8 mouse cellular contexts compared by ENCODE assay signal in the genomic region with DNA sequence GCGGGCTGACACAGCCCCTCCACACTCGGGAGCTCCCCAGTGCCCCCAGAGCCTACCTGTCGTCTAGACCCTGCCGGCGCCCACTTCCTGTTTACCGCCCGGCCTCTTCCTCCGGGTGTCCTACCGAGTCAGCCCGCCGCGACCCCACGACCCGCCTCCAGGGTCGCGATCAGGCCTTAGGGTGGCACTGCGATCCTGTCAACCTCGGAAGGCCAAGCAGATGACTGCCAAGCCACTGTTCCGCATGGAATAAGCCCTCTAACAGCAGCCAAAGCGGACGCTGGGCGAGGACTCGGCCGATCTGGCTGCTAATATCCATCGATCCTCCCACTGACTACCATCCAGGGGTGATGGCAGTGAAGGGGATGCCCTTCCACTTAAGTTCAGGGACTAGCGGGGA. TPM values are rescaled to one million over a fixed set of nuclear protein-coding genes. Genes with fewer than 3 reads are reported as not detected.
DNase-seq lines count a peak whose midpoint lies in the region; ATAC-seq and TF ChIP-seq lines count a peak whose summit lies in the region.

A gene (plus strand): TSS at position 126 of the 400 bp plus-strand sequence.

- TF ChIP-seq POLR2A in bone marrow macrophage, adult 2 months (IDR thresholded peaks at IDR 0.05; ENCODE audit: borderline replicate concordance, low read depth, low read length) = no peak

- H3K27ac ChIP-seq in bone marrow macrophage, adult 2 months (ENCODE audit: insufficient read depth, low read depth, low read length) = peak within 1 kb of the TSS; percentile 70
- H3K27ac ChIP-seq in forebrain, embryonic 16.5 days (ENCODE audit: low read length) = peak within 1 kb of the TSS; percentile 60
- peak within 1 kb of the TSS; percentile 37; the same call in 1 of the 2 replicates for H3K27ac ChIP-seq in hindbrain, embryonic 11.5 days (ENCODE audit: low read depth, low read length)
- peak within 1 kb of the TSS; percentile 66 for H3K27ac ChIP-seq in macrophage

- no peak for DNase-seq in cerebellum, adult 8-10 months
- DNase-seq in hindbrain, embryonic 11.5 days (ENCODE audit: low spot score) = no peak
- peak; percentile 10 to 71 for DNase-seq in left cerebral cortex, postnatal 10 days (ENCODE audit: extremely low spot score in 1 of 2, low spot score in 2 of 2)
- peak; percentile 56 to 84 for DNase-seq in spleen, postnatal 4 days (ENCODE audit: low spot score in 2 of 2)

- no peaks in the 10 kb centered on the region for H3K4me1 ChIP-seq in bone marrow macrophage, adult 2 months (ENCODE audit: control insufficient read depth, insufficient read depth, low read length)
- no peaks in the 10 kb centered on the region for H3K4me1 ChIP-seq in forebrain, embryonic 16.5 days (replicated peaks; ENCODE audit: control insufficient read depth, insufficient read depth, low read length)
- no peaks in the 10 kb centered on the region for H3K4me1 ChIP-seq in hindbrain, embryonic 11.5 days (replicated peaks; ENCODE audit: control insufficient read depth, insufficient read depth, low read length)

- intact Hi-C loops in left cerebral cortex, postnatal 10 days (cut with DNase I) = no loop called here

- no peak for TF ChIP-seq CTCF in bone marrow macrophage, adult 2 months (IDR thresholded peaks at IDR 0.05; ENCODE audit: low read depth, low read length)

- H3K79me2 ChIP-seq in macrophage (ENCODE audit: inconsistent target) = peaks cover 79% of the 10 kb centered on the region

- WGBS in forebrain, embryonic 16.5 days = under 1% methylated on average over 26 of the region's 26 CpGs
- under 1% methylated on average over 26 of the region's 26 CpGs for WGBS in hindbrain, embryonic 11.5 days
- under 1% methylated on average over 26 of the region's 26 CpGs for WGBS in macrophage (ENCODE audit: missing documents)

- no peaks in the 10 kb centered on the region for H3K27me3 ChIP-seq in forebrain, embryonic 16.5 days (replicated peaks; ENCODE audit: control insufficient read depth, insufficient read depth, low read length)
- H3K27me3 ChIP-seq in hindbrain, embryonic 11.5 days (ENCODE audit: control insufficient read depth, insufficient read depth, low read length) = no peaks in the 10 kb centered on the region

- peaks cover 8% of the 10 kb centered on the region for H3K36me3 ChIP-seq in forebrain, embryonic 16.5 days (ENCODE audit: control insufficient read depth, insufficient read depth)
- no peaks in the 10 kb centered on the region for H3K36me3 ChIP-seq in hindbrain, embryonic 11.5 days (ENCODE audit: control insufficient read depth, insufficient read depth, low read length)
- H3K36me3 ChIP-seq in macrophage (ENCODE audit: inconsistent target) = peaks cover 22% of the 10 kb centered on the region; the same call in 1 of the 2 replicates

- ATAC-seq in cerebellum, adult (ENCODE audit: insufficient number of reproducible peaks, low FRiP score, low TSS enrichment) = 0 out of 2 replicates have a peak, but pooled peaks have one; percentile 7
- peak; percentile 11 for ATAC-seq in forebrain, embryonic 16.5 days
- ATAC-seq in hindbrain, embryonic 11.5 days (ENCODE audit: low FRiP score) = peak; percentile 28

- H3K9me3 ChIP-seq in forebrain, embryonic 16.5 days (ENCODE audit: control insufficient read depth, low read length) = no peaks in the 10 kb centered on the region
- no peaks in the 10 kb centered on the region for H3K9me3 ChIP-seq in hindbrain, embryonic 11.5 days (ENCODE audit: control insufficient read depth, low read length)

- H3K4me2 ChIP-seq in forebrain, embryonic 16.5 days (ENCODE audit: low read length) = peak within 1 kb of the TSS; percentile 52
- peak within 1 kb of the TSS; percentile 45 for H3K4me2 ChIP-seq in hindbrain, embryonic 11.5 days (replicated peaks; ENCODE audit: low read depth, low read length)

- peak within 1 kb of the TSS; percentile 56 for H3K9ac ChIP-seq in forebrain, embryonic 16.5 days (replicated peaks; ENCODE audit: low read depth, low read length)
- H3K9ac ChIP-seq in hindbrain, embryonic 11.5 days (ENCODE audit: low read depth, low read length) = peak within 1 kb of the TSS; percentile 42

- peak within 1 kb of the TSS; percentile 66 for H3K4me3 ChIP-seq in bone marrow macrophage, adult 2 months (ENCODE audit: insufficient read depth, low read length)
- H3K4me3 ChIP-seq in forebrain, embryonic 16.5 days (replicated peaks; ENCODE audit: low read length) = peak within 1 kb of the TSS; percentile 51
- peak within 1 kb of the TSS; percentile 48 for H3K4me3 ChIP-seq in hindbrain, embryonic 11.5 days (ENCODE audit: low read depth, low read length)
- peak within 1 kb of the TSS; percentile 52 for H3K4me3 ChIP-seq in macrophage (ENCODE audit: inconsistent target)

RNA-seq across cellular contexts. Expression of the gene that starts here (rescaled TPM):
- polyA plus RNA-seq in bone marrow macrophage, adult 2 months (2012; ENCODE audit: insufficient read depth, insufficient read length, missing spikeins) = 52.2 and 68.8 TPM in 2 replicates
- polyA plus RNA-seq in forebrain, embryonic 16.5 days (2015; fragmentation: Nextera tagmentation; extraction: Ambion mirVana) = 51.6 and 51.7 TPM in 2 replicates
- 34.9 and 40.9 TPM in 2 replicates for polyA plus RNA-seq in hindbrain, embryonic 11.5 days (2014; fragmentation: Nextera tagmentation; extraction: Ambion mirVana)
- 10 to 100 TPM; 56.4 to 61.4 TPM for total RNA-seq in left cerebral cortex, postnatal 10 days (2021)
- 100 to 1,000 TPM in 11 of 26 experiments, 10 to 100 TPM in 15; 24.7 to 267 (median 85.0) TPM for total RNA-seq in macrophage (2018; cell fraction: chromatin; rRNA removed)
- total RNA-seq in macrophage (2018; cell fraction: cytosol; rRNA removed) = 100 to 1,000 TPM in 14 of 26 experiments, 10 to 100 TPM in 12; 57.4 to 186 (median 118) TPM
- 100 to 1,000 TPM in 15 of 26 experiments, 10 to 100 TPM in 11; 32.3 to 246 (median 119) TPM for total RNA-seq in macrophage (2018; cell fraction: nucleus; rRNA removed)
- 74.0 to 110 TPM (median 88.7 TPM) in 3 replicates for polyA plus RNA-seq in macrophage (2018)

Comparison
In these comparisons a context has a peak if more than half of its experiments do, and no peak if none do; other contexts are left out.
1. DNase-seq: peak in left cerebral cortex, postnatal 10 days (2 of 2) and spleen, postnatal 4 days (2 of 2); none in cerebellum, adult 8-10 months (single experiment) and hindbrain, embryonic 11.5 days (single experiment).
2. Peak in every context shown above with its lines, with median percentiles within 50 percentile points of each other: ATAC-seq, H3K27ac ChIP-seq and H3K4me3 ChIP-seq.